Mouse (Mus musculus) neural tube, embryonic 11.5 days (tissue): ENCODE results near the gene Clip2. TPM values are rescaled to one million over a fixed set of nuclear protein-coding genes. Genes with fewer than 3 reads are reported as not detected.

Experiments used
- ATAC-seq: fragments of 200-750 bp; cut with Nextera tagmentation; 2 replicates; pipeline ENCODE4 v1.8.0; 2017; ENCODE audit warnings: moderate number of reproducible peaks, mild to moderate bottlenecking, moderate TSS enrichment, moderate library complexity; ENCODE audit not compliant: insufficient read depth, low FRiP score, low TSS enrichment
- DNase-seq: peaks from one replicate; pipeline ENCODE4 v3.0.0-alpha.2; 2015; ENCODE audit warnings: low spot score
- H3K27ac ChIP-seq: fragments of 300-500 bp; sonication (generic); 2 replicates; pipeline ENCODE4 v1.5.1; 2014; ENCODE audit warnings: low read depth, mild to moderate bottlenecking, low read length
- H3K27me3 ChIP-seq: fragments of 300-500 bp; sonication (generic); 2 replicates; pipeline ENCODE4 v1.6.1; 2014; ENCODE audit warnings: mild to moderate bottlenecking, low read length, mixed read lengths; ENCODE audit not compliant: control insufficient read depth, insufficient read depth
- H3K36me3 ChIP-seq: fragments of 300-500 bp; sonication (generic); 2 replicates; pipeline ENCODE4 v1.6.1; 2014; ENCODE audit warnings: mild to moderate bottlenecking, low read length, moderate library complexity, mixed read lengths; ENCODE audit not compliant: control insufficient read depth, insufficient read depth
- H3K4me1 ChIP-seq: fragments of 300-500 bp; sonication (generic); 2 replicates; pipeline ENCODE4 v1.6.1; 2014; ENCODE audit warnings: low read length, mixed read lengths; ENCODE audit not compliant: control insufficient read depth, insufficient read depth
- H3K4me2 ChIP-seq: fragments of 300-500 bp; sonication (generic); 2 replicates; pipeline ENCODE4 v1.6.1; 2014; ENCODE audit warnings: low read depth, mild to moderate bottlenecking, moderate library complexity
- H3K4me3 ChIP-seq: fragments of 300-500 bp; sonication (generic); 2 replicates; pipeline ENCODE4 v1.5.1; 2014; ENCODE audit warnings: low read depth, low read length
- H3K9ac ChIP-seq: fragments of 300-500 bp; sonication (generic); 2 replicates; pipeline ENCODE4 v1.6.1; 2014; ENCODE audit warnings: mild to moderate bottlenecking, low read length
- H3K9me3 ChIP-seq: fragments of 300-500 bp; sonication (generic); 2 replicates; pipeline ENCODE4 v1.6.1; 2016; ENCODE audit warnings: low read length; ENCODE audit not compliant: control insufficient read depth
- WGBS: fragments of 180-500 bp; shearing (Covaris S2); extraction: QIAGEN DNeasy Blood & Tissue Kit; methylation state at CpG from one replicate; pipeline ENCODE4 v1.1.7; 2014; 5-methylcytosine and 5-hydroxymethylcytosine counted together
- polyA plus RNA-seq: library from polyadenylated mRNA; unstranded; fragments of >200 nt; fragmentation: Nextera tagmentation; extraction: Ambion mirVana; gene quantifications from 2 replicates; pipeline ENCODE4 v1.2.1, GENCODE M21; 2014

Clip2 gene
- polyA plus RNA-seq, 1 experiment from 2014 or later = 7.6 TPM

- H3K27me3 ChIP-seq = no peaks in the 10 kb centered on the region
- DNase-seq (no peak), ATAC-seq (no peak)
- H3K9me3 ChIP-seq = no peaks in the 10 kb centered on the region
- WGBS = 35% methylated on average over 7 of the region's 7 CpGs
- H3K4me1 ChIP-seq = peaks cover 17% of the 10 kb centered on the region
- no peak overlapping the region for H3K4me2 ChIP-seq
- H3K4me3 ChIP-seq = no peak overlapping the region
- no peaks in the 10 kb centered on the region; the same call in 1 of the 2 replicates for H3K36me3 ChIP-seq
- no peak overlapping the region for H3K9ac ChIP-seq
- 0 out of 2 replicates have a peak overlapping the region, but pooled peaks have one; percentile 14 for H3K27ac ChIP-seq
Observed at GRCm38 (mm10) chr5:134541640-134542039, 10.6 kb downstream of the Clip2 start.

DNA sequence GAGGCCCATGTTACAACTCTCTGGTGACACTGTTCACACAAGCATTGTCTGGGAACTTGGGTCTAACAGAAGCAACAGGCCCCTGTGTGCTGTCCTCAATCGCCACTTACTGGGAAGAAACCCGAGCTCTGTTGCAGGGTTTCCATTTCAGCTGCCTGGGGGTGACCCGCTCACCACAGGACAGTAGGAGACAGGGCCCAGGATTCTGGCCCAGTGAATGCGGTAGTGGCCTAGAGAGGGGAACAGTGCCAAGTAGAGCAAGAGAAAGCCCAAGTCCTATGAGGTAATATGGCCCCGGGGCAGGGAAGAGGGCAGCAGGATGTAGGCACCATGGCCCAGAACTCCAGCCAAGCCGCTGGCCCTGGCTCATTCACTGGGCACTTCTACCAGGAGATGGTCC lies 11.4 kb downstream of the Clip2 start:
- ATAC-seq (no peak), DNase-seq (no peak)
- peaks cover 17% of the 10 kb centered on the region for H3K4me1 ChIP-seq
- WGBS = 74% methylated on average over 6 of the region's 6 CpGs
- H3K27me3 ChIP-seq = no peaks in the 10 kb centered on the region
- no peaks in the 10 kb centered on the region; the same call in 1 of the 2 replicates for H3K36me3 ChIP-seq
- H3K4me2 ChIP-seq = no peak overlapping the region
- no peak overlapping the region for H3K27ac ChIP-seq
- H3K4me3 ChIP-seq = no peak overlapping the region
- H3K9me3 ChIP-seq = no peaks in the 10 kb centered on the region
- H3K9ac ChIP-seq = no peak overlapping the region

DNA sequence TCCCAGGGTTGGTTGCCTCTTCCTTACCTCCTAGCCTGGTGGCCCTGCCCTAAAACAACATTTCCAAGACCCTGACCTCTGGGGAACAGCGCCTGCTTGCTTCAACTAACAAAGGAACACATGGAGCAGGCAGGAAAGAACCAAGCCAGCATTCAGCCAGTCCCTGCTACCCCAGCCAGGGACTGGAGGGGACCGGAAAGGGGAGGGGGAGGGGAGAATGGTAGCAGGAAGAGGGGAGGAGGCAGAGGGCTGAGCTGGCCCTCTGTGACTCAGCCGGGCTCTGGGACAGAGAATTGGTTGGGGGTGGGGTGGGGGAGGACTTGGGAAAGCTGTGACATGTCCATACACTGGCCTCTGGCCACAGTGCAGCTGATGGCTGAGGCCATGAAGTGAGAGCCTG lies 12.3 kb downstream of the Clip2 start:
- peak overlapping the region; percentile 55 for H3K27ac ChIP-seq
- ATAC-seq (no peak), DNase-seq (peak; percentile 57)
- H3K4me3 ChIP-seq = no peak overlapping the region
- H3K36me3 ChIP-seq = peaks cover 1% of the 10 kb centered on the region; the same call in 1 of the 2 replicates
- no peak overlapping the region for H3K9ac ChIP-seq
- no peaks in the 10 kb centered on the region for H3K27me3 ChIP-seq
- WGBS = 4% methylated on average over 3 of the region's 3 CpGs
- H3K4me2 ChIP-seq = no peak overlapping the region
- H3K4me1 ChIP-seq = peaks cover 17% of the 10 kb centered on the region
- no peaks in the 10 kb centered on the region for H3K9me3 ChIP-seq

DNA sequence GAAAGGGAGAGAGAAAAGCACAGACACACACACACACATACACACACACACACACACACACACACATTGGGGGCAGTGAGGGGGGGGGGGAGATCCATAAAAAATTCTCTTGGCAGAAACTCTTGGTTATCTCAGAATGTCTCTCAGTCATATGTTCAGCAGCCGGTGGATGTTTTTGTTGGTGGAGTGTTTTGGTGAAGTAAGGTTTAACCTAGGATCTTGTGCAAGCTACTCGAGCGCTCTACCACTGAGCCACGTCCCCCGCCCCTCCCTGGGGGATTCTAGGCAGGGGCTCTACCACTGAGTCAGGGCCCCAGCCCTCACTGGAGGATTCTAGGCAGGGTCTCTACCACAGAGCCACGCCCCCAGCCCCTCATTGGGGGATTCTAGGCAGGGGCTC lies 16.2 kb downstream of the Clip2 start:
- Histone ChIP-seq H3K4me3 (no peak overlapping the region), H3K9ac (no peak overlapping the region), H3K4me1 (peaks cover 12% of the 10 kb centered on the region), H3K27me3 (no peaks in the 10 kb centered on the region), H3K4me2 (no peak overlapping the region), H3K36me3 (peaks cover 8% of the 10 kb centered on the region; the same call in 1 of the 2 replicates), H3K27ac (no peak overlapping the region), H3K9me3 (no peaks in the 10 kb centered on the region)
- WGBS = 96% methylated on average over 6 of the region's 6 CpGs
- no peak for ATAC-seq
- no peak for DNase-seq

- H3K9ac ChIP-seq = no peak overlapping the region
- no peak for ATAC-seq
Observed at GRCm38 (mm10) chr5:134532417-134532816, 19.8 kb downstream of the Clip2 start.

GRCm38 (mm10) chr5:134531585-134531984 lies 20.6 kb downstream of the Clip2 start:
- ATAC-seq (no peak), DNase-seq (no peak)
- Histone ChIP-seq H3K36me3 (peaks cover 8% of the 10 kb centered on the region; the same call in 1 of the 2 replicates), H3K4me1 (no peaks in the 10 kb centered on the region), H3K4me3 (no peak overlapping the region), H3K27me3 (no peaks in the 10 kb centered on the region), H3K27ac (no peak overlapping the region), H3K9ac (no peak overlapping the region), H3K9me3 (no peaks in the 10 kb centered on the region), H3K4me2 (no peak overlapping the region)
- 94% methylated on average over 9 of the region's 9 CpGs for WGBS

More at GRCm38 (mm10) chr5:134532417-134532816, 19.8 kb downstream of the Clip2 start:
- no peak overlapping the region for H3K4me3 ChIP-seq
- no peak overlapping the region for H3K27ac ChIP-seq
- no peaks in the 10 kb centered on the region for H3K9me3 ChIP-seq
- 97% methylated on average over 6 of the region's 6 CpGs for whole genome bisulfite sequencing
- H3K4me1 ChIP-seq = no peaks in the 10 kb centered on the region
- DNase-seq = no peak
- H3K36me3 ChIP-seq = peaks cover 8% of the 10 kb centered on the region; the same call in 1 of the 2 replicates
- no peak overlapping the region for H3K4me2 ChIP-seq
- no peaks in the 10 kb centered on the region for H3K27me3 ChIP-seq

GRCm38 (mm10) chr5:134530830-134531229 lies 21.4 kb downstream of the Clip2 start:
- no peak overlapping the region for H3K4me3 ChIP-seq
- H3K27ac ChIP-seq = no peak overlapping the region
- no peak overlapping the region for H3K9ac ChIP-seq
- peaks cover 8% of the 10 kb centered on the region; the same call in 1 of the 2 replicates for H3K36me3 ChIP-seq
- WGBS = 76% methylated on average over 7 of the region's 7 CpGs
- ATAC-seq (no peak), DNase-seq (no peak)
- H3K4me1 ChIP-seq = no peaks in the 10 kb centered on the region
- no peaks in the 10 kb centered on the region for H3K9me3 ChIP-seq
- no peaks in the 10 kb centered on the region for H3K27me3 ChIP-seq
- H3K4me2 ChIP-seq = no peak overlapping the region

- DNase-seq = no peak
- no peak overlapping the region for H3K27ac ChIP-seq
- ATAC-seq = no peak
- H3K36me3 ChIP-seq = peaks cover 8% of the 10 kb centered on the region; the same call in 1 of the 2 replicates
- no peak overlapping the region for H3K4me3 ChIP-seq
- no peaks in the 10 kb centered on the region for H3K9me3 ChIP-seq
- 38% methylated on average over 9 of the region's 9 CpGs for WGBS
- H3K9ac ChIP-seq = no peak overlapping the region
- H3K4me2 ChIP-seq = no peak overlapping the region
- H3K4me1 ChIP-seq = no peaks in the 10 kb centered on the region
- no peaks in the 10 kb centered on the region for H3K27me3 ChIP-seq
Observed at GRCm38 (mm10) chr5:134528488-134528887, 23.7 kb downstream of the Clip2 start.

GRCm38 (mm10) chr5:134525971-134526711 lies 26.1 kb downstream of the Clip2 start:
- Histone ChIP-seq H3K4me2 (no peak overlapping the region), H3K27me3 (no peaks in the 10 kb centered on the region), H3K4me1 (no peaks in the 10 kb centered on the region), H3K9me3 (no peaks in the 10 kb centered on the region), H3K9ac (no peak overlapping the region), H3K4me3 (no peak overlapping the region), H3K27ac (no peak overlapping the region), H3K36me3 (peaks cover 5% of the 10 kb centered on the region; the same call in 1 of the 2 replicates)
- no peak for ATAC-seq
- 91% methylated on average over 15 of the region's 15 CpGs for WGBS
- no peak for DNase-seq
